Mouse (Mus musculus): Measurements from ENCODE around the gene Acpp.
A peak's percentile ranks its signal among the peaks of the same experiment; 100 is the strongest.

DNA sequence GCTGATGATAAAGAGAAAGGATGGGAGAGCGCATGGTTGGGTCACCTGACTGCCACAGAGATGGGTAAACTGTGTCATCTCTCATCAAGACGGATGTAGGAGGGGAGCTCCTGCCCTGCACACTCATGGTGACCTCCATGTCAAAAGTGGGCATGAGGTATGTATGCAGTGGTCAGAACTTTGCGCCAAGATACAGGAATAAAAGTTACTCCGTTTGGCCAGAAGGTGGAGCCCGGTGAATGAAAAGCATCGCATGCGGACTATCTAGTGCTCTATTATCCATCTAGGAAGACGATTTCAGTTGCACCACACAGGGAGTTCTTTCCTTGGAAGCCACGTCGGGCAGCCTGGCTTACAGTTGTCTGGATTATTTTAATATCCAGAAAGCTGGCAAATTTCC is 22.0 kb downstream of the Acpp start:
- TF ChIP-seq CTCF (IDR thresholded peaks at IDR 0.05; ENCODE audit: low read depth) (peak; percentile 53), EP300 (IDR thresholded peaks at IDR 0.05; ENCODE audit: low read depth) (no peak)

Data from liver, embryonic 14.5 days (tissue).